Mouse (Mus musculus) ES-Bruce4 (cell line): Measurements from ENCODE around the gene Ncstn.

Source experiments
- CTCF ChIP-seq: IDR thresholded peaks from one replicate; pipeline ENCODE4 v1.8.1; 2011; ENCODE audit warnings: low read depth, low read length
- POLR2A ChIP-seq: IDR thresholded peaks from one replicate; pipeline ENCODE4 v1.8.1; 2011; ENCODE audit warnings: low read length; ENCODE audit not compliant: insufficient read depth

- no peak for TF ChIP-seq CTCF
- TF ChIP-seq POLR2A, result no peak
These were observed 21.4 kb downstream of the Ncstn start for GRCm38 (mm10) chr1:172061217-172061616.
